Mouse (Mus musculus): Measurements from ENCODE around the gene Dact3. TPM values are rescaled to one million over a fixed set of nuclear protein-coding genes. Genes with fewer than 3 reads are reported as not detected.

The Dact3 gene
- polyA plus RNA-seq, 1 experiment: 3.8 TPM

DNA sequence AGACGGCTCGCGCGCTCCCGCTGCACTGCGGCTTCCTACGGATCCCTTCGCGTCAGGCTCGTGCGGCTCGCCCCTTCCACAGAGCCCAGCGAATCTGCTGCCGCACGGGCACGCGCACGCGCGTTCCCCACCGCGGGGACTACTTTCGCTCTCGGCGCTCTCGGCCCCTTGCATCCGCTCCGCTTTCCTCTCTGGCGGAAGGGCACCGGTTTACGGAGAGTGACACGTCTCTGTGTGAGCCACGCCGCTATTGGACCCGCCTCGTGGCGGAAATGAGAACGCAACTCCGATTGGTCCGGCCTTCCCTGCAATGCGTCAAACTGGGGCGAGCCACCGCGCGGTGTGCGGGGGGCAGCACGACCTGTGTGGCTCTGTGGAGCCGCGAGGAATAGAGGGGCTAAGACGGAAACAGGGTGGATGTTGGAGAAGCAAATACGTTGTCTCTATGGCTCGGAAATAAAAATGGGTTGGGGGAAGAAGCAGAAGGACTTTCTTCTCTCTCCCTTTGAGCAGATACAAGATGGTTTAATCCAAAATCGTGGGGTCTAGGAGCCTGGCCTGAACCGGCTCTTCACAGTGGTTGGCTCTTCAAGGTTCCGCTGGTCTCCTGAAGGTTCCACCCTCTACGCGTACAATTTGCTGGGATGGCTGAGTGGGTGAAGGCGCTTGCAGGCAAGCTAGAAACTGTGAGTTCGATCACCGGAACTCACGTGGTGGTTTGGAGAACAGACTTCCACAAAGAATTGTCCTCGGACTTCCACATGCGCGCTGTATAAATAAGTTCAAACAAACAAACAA is 49.1 kb downstream of the Dact3 start, which contains the start of gene Calm3:
TSS of gene Calm3 (minus strand) at position 78 of the 798 bp plus-strand sequence.
- Histone ChIP-seq H3K27ac (ENCODE audit: control insufficient read depth, insufficient read depth, low read length) (peak within 1 kb of the TSS; percentile 87), H3K36me3 (ENCODE audit: control insufficient read depth, insufficient read depth, low read length) (0 out of 2 replicates have a peak, but pooled peaks cover 3% of the 10 kb centered on the region), H3K4me1 (replicated peaks; ENCODE audit: control insufficient read depth, insufficient read depth, low read length) (peaks cover 18% of the 10 kb centered on the region), H3K27me3 (ENCODE audit: control insufficient read depth, insufficient read depth, low read length) (no peaks in the 10 kb centered on the region), H3K4me3 (ENCODE audit: control insufficient read depth, insufficient read depth, low read length) (peak within 1 kb of the TSS; percentile 79)
- TF ChIP-seq CTCF (IDR thresholded peaks at IDR 0.05; ENCODE audit: borderline replicate concordance, control insufficient read depth, extremely low read depth, insufficient read depth, low read length, poor library complexity) (peak; percentile 54; the same call in 1 of the 2 replicates), POLR2A (IDR thresholded peaks at IDR 0.05; ENCODE audit: control insufficient read depth, extremely low read depth, insufficient read depth, low read length, poor library complexity) (peak; percentile 49)
- DNase-seq: peak; percentile 99
- 3% methylated on average over 64 of the region's 64 CpGs for WGBS

DNA sequence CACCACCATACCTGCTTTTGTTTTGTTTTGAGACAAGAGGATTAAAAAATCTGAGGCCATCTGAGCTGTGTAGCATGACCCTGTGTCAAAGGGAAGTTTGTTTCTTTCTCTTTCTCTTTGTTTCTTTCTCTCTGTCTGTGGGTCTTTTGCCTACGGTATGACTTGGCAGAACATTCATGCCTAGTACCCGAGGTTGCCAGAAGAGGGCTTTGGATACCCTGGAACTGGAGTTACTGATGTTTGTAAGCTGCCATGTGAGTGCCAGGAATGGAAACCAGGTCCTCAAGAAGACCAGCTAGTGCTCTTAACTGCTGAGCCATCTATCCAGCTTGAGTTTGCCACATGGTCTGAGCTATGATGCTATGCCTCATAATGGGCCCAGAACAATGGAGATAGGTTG is 53.2 kb downstream of the Dact3 start:
- no peak overlapping the region for H3K27ac ChIP-seq (ENCODE audit: control insufficient read depth, insufficient read depth, low read length)
- H3K36me3 ChIP-seq (ENCODE audit: control insufficient read depth, insufficient read depth, low read length): no peaks in the 10 kb centered on the region
- 14% methylated on average over 2 of the region's 2 CpGs for WGBS
- H3K4me3 ChIP-seq (ENCODE audit: control insufficient read depth, insufficient read depth, low read length): no peak overlapping the region
- DNase-seq: no peak
- 0 out of 2 replicates have a peak, but pooled peaks cover 2% of the 10 kb centered on the region for H3K4me1 ChIP-seq (replicated peaks; ENCODE audit: control insufficient read depth, insufficient read depth, low read length)
- TF ChIP-seq CTCF (IDR thresholded peaks at IDR 0.05; ENCODE audit: borderline replicate concordance, control insufficient read depth, extremely low read depth, insufficient read depth, low read length, poor library complexity): no peak
- no peaks in the 10 kb centered on the region for H3K27me3 ChIP-seq (ENCODE audit: control insufficient read depth, insufficient read depth, low read length)

DNA sequence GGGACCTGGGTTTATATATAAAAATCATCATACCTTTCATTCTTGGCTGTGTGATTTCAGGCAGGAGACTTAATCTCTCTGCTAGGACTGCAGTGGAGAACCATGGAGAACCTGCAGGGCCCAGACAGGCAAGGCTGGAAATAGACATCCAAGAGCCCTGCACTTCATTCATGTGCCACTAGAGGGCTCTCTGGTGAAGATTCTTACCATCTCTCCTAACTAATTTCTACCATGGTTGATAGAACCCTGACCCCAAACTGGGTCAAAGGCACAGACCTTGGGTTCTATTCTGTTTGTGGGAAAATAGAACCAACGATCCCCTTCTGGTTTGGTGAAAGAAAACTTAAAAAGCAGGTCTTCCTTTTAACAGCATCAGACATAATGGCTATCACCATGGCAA is 55.7 kb downstream of the Dact3 start:
- Histone ChIP-seq H3K27ac (ENCODE audit: control insufficient read depth, insufficient read depth, low read length) (no peak overlapping the region), H3K27me3 (ENCODE audit: control insufficient read depth, insufficient read depth, low read length) (no peaks in the 10 kb centered on the region), H3K4me3 (ENCODE audit: control insufficient read depth, insufficient read depth, low read length) (no peak overlapping the region), H3K36me3 (ENCODE audit: control insufficient read depth, insufficient read depth, low read length) (no peaks in the 10 kb centered on the region), H3K4me1 (replicated peaks; ENCODE audit: control insufficient read depth, insufficient read depth, low read length) (no peaks in the 10 kb centered on the region)
- peak; percentile 70 for DNase-seq
- 8% methylated on average over 1 of the region's 1 CpGs for WGBS
- TF ChIP-seq CTCF (IDR thresholded peaks at IDR 0.05; ENCODE audit: borderline replicate concordance, control insufficient read depth, extremely low read depth, insufficient read depth, low read length, poor library complexity): no peak
- TF ChIP-seq POLR2A (IDR thresholded peaks at IDR 0.05; ENCODE audit: control insufficient read depth, extremely low read depth, insufficient read depth, low read length, poor library complexity): no peak

DNA sequence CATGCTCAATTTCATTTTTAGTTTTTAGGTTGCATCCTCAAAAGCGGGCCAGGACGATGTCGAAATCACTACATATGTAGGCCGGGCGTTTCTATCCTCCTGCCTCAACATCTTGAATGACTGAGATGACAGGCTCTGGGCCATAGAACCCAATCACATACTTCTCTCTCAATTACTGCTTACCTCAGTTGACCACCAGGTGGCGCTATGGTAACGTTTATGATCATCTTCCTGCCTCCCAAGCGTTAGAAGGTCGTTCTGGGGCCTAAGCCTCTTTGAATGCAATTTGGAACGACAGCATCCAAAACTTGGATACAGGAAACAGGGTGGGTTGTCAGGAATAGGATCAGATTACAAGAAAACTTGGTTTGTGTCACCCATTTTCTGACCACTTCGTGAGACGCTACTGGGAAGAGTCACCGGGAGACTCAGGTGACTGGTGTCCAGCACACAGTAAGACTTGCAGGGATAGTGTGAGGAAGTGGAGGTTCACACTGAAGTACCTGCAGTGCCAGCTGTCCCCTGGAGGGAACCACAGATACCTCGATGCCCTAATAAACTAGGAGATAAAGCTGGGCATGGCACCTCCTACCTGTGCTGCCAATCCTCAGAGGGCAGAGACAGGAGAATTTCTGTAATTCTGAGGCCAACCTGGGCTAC is 57.0 kb downstream of the Dact3 start:
- Histone ChIP-seq H3K27me3 (ENCODE audit: control insufficient read depth, insufficient read depth, low read length) (no peaks in the 10 kb centered on the region), H3K4me1 (replicated peaks; ENCODE audit: control insufficient read depth, insufficient read depth, low read length) (no peaks in the 10 kb centered on the region), H3K4me3 (ENCODE audit: control insufficient read depth, insufficient read depth, low read length) (no peak overlapping the region), H3K36me3 (ENCODE audit: control insufficient read depth, insufficient read depth, low read length) (no peaks in the 10 kb centered on the region), H3K27ac (ENCODE audit: control insufficient read depth, insufficient read depth, low read length) (no peak overlapping the region)
- peak; percentile 80 for DNase-seq
- TF ChIP-seq CTCF (IDR thresholded peaks at IDR 0.05; ENCODE audit: borderline replicate concordance, control insufficient read depth, extremely low read depth, insufficient read depth, low read length, poor library complexity): no peak
- TF ChIP-seq POLR2A (IDR thresholded peaks at IDR 0.05; ENCODE audit: control insufficient read depth, extremely low read depth, insufficient read depth, low read length, poor library complexity): no peak
- WGBS: 24% methylated on average over 14 of the region's 14 CpGs

GRCm38 (mm10) chr7:16932704-16933577 is 57.8 kb downstream of the Dact3 start:
- no peaks in the 10 kb centered on the region for H3K27me3 ChIP-seq (ENCODE audit: control insufficient read depth, insufficient read depth, low read length)
- H3K27ac ChIP-seq (ENCODE audit: control insufficient read depth, insufficient read depth, low read length): no peak overlapping the region
- 44% methylated on average over 14 of the region's 14 CpGs for WGBS
- no peak overlapping the region for H3K4me3 ChIP-seq (ENCODE audit: control insufficient read depth, insufficient read depth, low read length)
- TF ChIP-seq CTCF (IDR thresholded peaks at IDR 0.05; ENCODE audit: borderline replicate concordance, control insufficient read depth, extremely low read depth, insufficient read depth, low read length, poor library complexity) (no peak), POLR2A (IDR thresholded peaks at IDR 0.05; ENCODE audit: control insufficient read depth, extremely low read depth, insufficient read depth, low read length, poor library complexity) (no peak)
- H3K4me1 ChIP-seq (replicated peaks; ENCODE audit: control insufficient read depth, insufficient read depth, low read length): no peaks in the 10 kb centered on the region
- no peaks in the 10 kb centered on the region for H3K36me3 ChIP-seq (ENCODE audit: control insufficient read depth, insufficient read depth, low read length)
- DNase-seq: peak; percentile 65

Other genes with a start within 250 kb of the Dact3 start
- gene Ceacam15, start 199.6 kb upstream of the Dact3 start, polyA plus RNA-seq (2012; rRNA removed): 0.75 and 0.84 TPM in 2 replicates
- gene Ceacam9, start 153.4 kb upstream of the Dact3 start, polyA plus RNA-seq (2012; rRNA removed): 0.07 TPM in 1 of 2 replicates, not detected in the other
- gene Ap2s1, start 136.9 kb upstream of the Dact3 start, polyA plus RNA-seq (2012; rRNA removed): 418 and 426 TPM in 2 replicates
- gene Slc1a5, start 94.0 kb upstream of the Dact3 start, polyA plus RNA-seq (2012; rRNA removed): 254 and 310 TPM in 2 replicates
- gene Strn4, start 59.4 kb upstream of the Dact3 start, polyA plus RNA-seq (2012; rRNA removed): 307 and 318 TPM in 2 replicates
- gene Fkrp, start 58.6 kb upstream of the Dact3 start, polyA plus RNA-seq (2012; rRNA removed): 48.7 and 51.5 TPM in 2 replicates
- 363 and 406 TPM in 2 replicates for gene Prkd2, start 32.4 kb upstream of the Dact3 start, polyA plus RNA-seq (2012; rRNA removed)
- 0.62 and 1.7 TPM in 2 replicates for gene Gng8, start 16.5 kb downstream of the Dact3 start, polyA plus RNA-seq (2012; rRNA removed)
- gene Ptgir, start 31.2 kb downstream of the Dact3 start, polyA plus RNA-seq (2012; rRNA removed): 11.3 and 11.4 TPM in 2 replicates
- 398 and 475 TPM in 2 replicates for gene Calm3, start 48.8 kb downstream of the Dact3 start, polyA plus RNA-seq (2012; rRNA removed)
- gene Pnmal2, start 69.4 kb downstream of the Dact3 start, polyA plus RNA-seq (2012; rRNA removed): 2.2 and 3.0 TPM in 2 replicates
- not detected in 2 replicates for gene Pnmal1, start 84.4 kb downstream of the Dact3 start, polyA plus RNA-seq (2012; rRNA removed)
- gene Gm42372, start 107.8 kb downstream of the Dact3 start, polyA plus RNA-seq (2012; rRNA removed): 2.3 TPM in 2 replicates
- gene Ccdc8, start 117.4 kb downstream of the Dact3 start, polyA plus RNA-seq (2012; rRNA removed): 1.5 and 2.0 TPM in 2 replicates
- 359 and 363 TPM in 2 replicates for gene Ppp5c, start 152.6 kb downstream of the Dact3 start, polyA plus RNA-seq (2012; rRNA removed)
- 2.8 and 8.9 TPM in 2 replicates for gene Hif3a, start 187.1 kb downstream of the Dact3 start, polyA plus RNA-seq (2012; rRNA removed)
- not detected in 2 replicates for gene Psg16, start 198.7 kb downstream of the Dact3 start, polyA plus RNA-seq (2012; rRNA removed)

Data from thymus, adult 2 months (tissue).